Mouse (Mus musculus): Measurements from ENCODE around the gene Kifc5b. TPM values are rescaled to one million over a fixed set of nuclear protein-coding genes. Genes with fewer than 3 reads are reported as not detected.
A peak's percentile ranks its signal among the peaks of the same experiment; 100 is the strongest.

Kifc5b gene
- polyA plus RNA-seq, 1 experiment: 1.5 TPM

- Histone ChIP-seq H3K27ac (ENCODE audit: insufficient read depth, low read depth, low read length) (no peak overlapping the region), H3K36me3 (ENCODE audit: control insufficient read depth, insufficient read depth, low read length) (no peaks in the 10 kb centered on the region), H3K4me3 (ENCODE audit: insufficient read depth, low read depth, low read length) (peak overlapping the region; percentile 33), H3K27me3 (replicated peaks; ENCODE audit: control insufficient read depth, insufficient read depth, low read length) (no peaks in the 10 kb centered on the region), H3K4me1 (ENCODE audit: control insufficient read depth, insufficient read depth, low read length) (peaks cover 4% of the 10 kb centered on the region)
- TF ChIP-seq CTCF (conservative IDR thresholded peaks at IDR 0.05; ENCODE audit: insufficient read depth, insufficient read length, low read depth, low read length) (no peak), POLR2A (IDR thresholded peaks at IDR 0.05; ENCODE audit: low read depth, low read length) (no peak)
- no peak for DNase-seq
- WGBS: 33% methylated on average over 23 of the region's 23 CpGs
Measured at GRCm38 (mm10) chr17:26951952-26952877, 35.3 kb downstream of the Kifc5b start.

DNA sequence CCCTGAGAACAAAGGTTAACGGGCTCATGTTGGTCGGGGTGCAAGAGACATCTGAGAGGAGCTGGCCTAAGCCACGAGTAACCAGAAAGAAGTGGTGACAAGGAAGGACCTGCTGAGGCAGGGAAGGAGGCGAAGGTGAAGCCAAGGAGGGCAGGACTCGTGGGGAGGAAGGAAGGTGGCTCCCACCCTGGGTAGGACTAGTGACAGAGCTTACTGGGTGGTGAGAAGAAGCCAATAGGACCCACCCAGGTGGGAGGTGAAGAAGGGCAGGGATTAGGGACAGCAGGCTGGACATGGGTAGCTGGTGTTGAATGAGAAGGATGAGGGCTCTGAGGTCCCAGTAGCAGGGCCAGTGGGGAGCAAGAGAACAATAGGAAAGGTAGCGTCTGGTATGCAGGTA lies 36.3 kb downstream of the Kifc5b start:
- Histone ChIP-seq H3K4me3 (ENCODE audit: insufficient read depth, low read depth, low read length) (no peak overlapping the region), H3K4me1 (ENCODE audit: control insufficient read depth, insufficient read depth, low read length) (no peaks in the 10 kb centered on the region; the same call in none of the 2 replicates), H3K27me3 (replicated peaks; ENCODE audit: control insufficient read depth, insufficient read depth, low read length) (no peaks in the 10 kb centered on the region), H3K36me3 (ENCODE audit: control insufficient read depth, insufficient read depth, low read length) (no peaks in the 10 kb centered on the region), H3K27ac (ENCODE audit: insufficient read depth, low read depth, low read length) (no peak overlapping the region)
- no peak for DNase-seq
- TF ChIP-seq CTCF (conservative IDR thresholded peaks at IDR 0.05; ENCODE audit: insufficient read depth, insufficient read length, low read depth, low read length) (no peak), POLR2A (IDR thresholded peaks at IDR 0.05; ENCODE audit: low read depth, low read length) (no peak)
- WGBS: 48% methylated on average over 6 of the region's 6 CpGs

GRCm38 (mm10) chr17:26953726-26954125 lies 36.8 kb downstream of the Kifc5b start:
- Histone ChIP-seq H3K27me3 (replicated peaks; ENCODE audit: control insufficient read depth, insufficient read depth, low read length) (no peaks in the 10 kb centered on the region), H3K4me3 (ENCODE audit: insufficient read depth, low read depth, low read length) (no peak overlapping the region), H3K36me3 (ENCODE audit: control insufficient read depth, insufficient read depth, low read length) (no peaks in the 10 kb centered on the region), H3K4me1 (ENCODE audit: control insufficient read depth, insufficient read depth, low read length) (no peaks in the 10 kb centered on the region; the same call in none of the 2 replicates), H3K27ac (ENCODE audit: insufficient read depth, low read depth, low read length) (no peak overlapping the region)
- no peak for DNase-seq
- WGBS: 28% methylated on average over 16 of the region's 16 CpGs
- TF ChIP-seq CTCF (conservative IDR thresholded peaks at IDR 0.05; ENCODE audit: insufficient read depth, insufficient read length, low read depth, low read length) (no peak), POLR2A (IDR thresholded peaks at IDR 0.05; ENCODE audit: low read depth, low read length) (no peak)

- 75% methylated on average over 5 of the region's 5 CpGs for WGBS
- no peaks in the 10 kb centered on the region for H3K36me3 ChIP-seq (ENCODE audit: control insufficient read depth, insufficient read depth, low read length)
- H3K4me1 ChIP-seq (ENCODE audit: control insufficient read depth, insufficient read depth, low read length): no peaks in the 10 kb centered on the region; the same call in 1 of the 2 replicates
- H3K4me3 ChIP-seq (ENCODE audit: insufficient read depth, low read depth, low read length): no peak overlapping the region
- DNase-seq: no peak
- no peaks in the 10 kb centered on the region for H3K27me3 ChIP-seq (replicated peaks; ENCODE audit: control insufficient read depth, insufficient read depth, low read length)
- TF ChIP-seq POLR2A (IDR thresholded peaks at IDR 0.05; ENCODE audit: low read depth, low read length): no peak
- no peak for TF ChIP-seq CTCF (conservative IDR thresholded peaks at IDR 0.05; ENCODE audit: insufficient read depth, insufficient read length, low read depth, low read length)
- H3K27ac ChIP-seq (ENCODE audit: insufficient read depth, low read depth, low read length): no peak overlapping the region
Measured at GRCm38 (mm10) chr17:26956309-26956708, 39.4 kb downstream of the Kifc5b start.

DNA sequence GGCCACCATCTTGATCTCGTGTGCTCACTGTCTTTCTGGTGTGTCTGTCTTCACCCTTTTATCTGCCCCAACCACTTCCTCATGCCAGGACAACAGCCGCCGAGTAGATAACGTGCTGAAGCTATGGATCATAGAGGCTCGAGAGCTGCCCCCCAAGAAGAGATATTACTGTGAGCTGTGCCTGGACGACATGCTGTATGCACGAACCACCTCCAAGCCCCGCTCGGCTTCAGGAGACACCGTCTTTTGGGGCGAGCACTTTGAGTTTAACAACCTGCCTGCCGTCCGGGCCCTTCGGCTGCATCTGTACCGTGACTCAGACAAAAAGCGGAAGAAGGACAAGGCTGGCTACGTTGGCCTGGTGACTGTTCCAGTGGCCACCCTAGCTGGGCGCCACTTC lies 40.0 kb downstream of the Kifc5b start:
- no peaks in the 10 kb centered on the region; the same call in 1 of the 2 replicates for H3K4me1 ChIP-seq (ENCODE audit: control insufficient read depth, insufficient read depth, low read length)
- DNase-seq: no peak
- no peak overlapping the region for H3K27ac ChIP-seq (ENCODE audit: insufficient read depth, low read depth, low read length)
- TF ChIP-seq POLR2A (IDR thresholded peaks at IDR 0.05; ENCODE audit: low read depth, low read length) (no peak), CTCF (conservative IDR thresholded peaks at IDR 0.05; ENCODE audit: insufficient read depth, insufficient read length, low read depth, low read length) (no peak)
- H3K36me3 ChIP-seq (ENCODE audit: control insufficient read depth, insufficient read depth, low read length): no peaks in the 10 kb centered on the region
- 92% methylated on average over 18 of the region's 18 CpGs for WGBS
- H3K27me3 ChIP-seq (replicated peaks; ENCODE audit: control insufficient read depth, insufficient read depth, low read length): no peaks in the 10 kb centered on the region
- H3K4me3 ChIP-seq (ENCODE audit: insufficient read depth, low read depth, low read length): no peak overlapping the region

DNA sequence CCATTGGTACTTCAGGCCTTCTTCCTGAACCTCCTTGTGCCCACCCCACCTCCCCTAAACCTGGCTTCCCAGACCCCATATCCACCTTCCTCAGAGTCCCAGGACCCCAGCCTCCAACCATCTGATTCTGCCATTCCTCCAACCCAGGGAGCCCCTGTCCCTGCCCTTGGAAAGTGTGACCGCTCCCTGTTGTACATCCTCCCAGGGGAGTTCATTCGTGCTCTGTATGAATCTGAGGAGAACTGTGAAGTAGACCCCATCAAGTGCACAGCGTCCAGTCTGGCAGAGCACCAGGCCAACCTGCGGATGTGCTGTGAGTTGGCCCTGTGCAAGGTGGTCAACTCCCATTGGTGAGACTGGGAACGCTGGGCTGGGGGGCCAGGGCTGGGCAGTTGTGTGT lies 41.0 kb downstream of the Kifc5b start:
- H3K4me1 ChIP-seq (ENCODE audit: control insufficient read depth, insufficient read depth, low read length): no peaks in the 10 kb centered on the region
- 92% methylated on average over 5 of the region's 5 CpGs for WGBS
- no peaks in the 10 kb centered on the region for H3K27me3 ChIP-seq (replicated peaks; ENCODE audit: control insufficient read depth, insufficient read depth, low read length)
- no peak overlapping the region for H3K27ac ChIP-seq (ENCODE audit: insufficient read depth, low read depth, low read length)
- TF ChIP-seq POLR2A (IDR thresholded peaks at IDR 0.05; ENCODE audit: low read depth, low read length) (no peak), CTCF (conservative IDR thresholded peaks at IDR 0.05; ENCODE audit: insufficient read depth, insufficient read length, low read depth, low read length) (no peak)
- no peak for DNase-seq
- no peak overlapping the region for H3K4me3 ChIP-seq (ENCODE audit: insufficient read depth, low read depth, low read length)
- H3K36me3 ChIP-seq (ENCODE audit: control insufficient read depth, insufficient read depth, low read length): no peaks in the 10 kb centered on the region

GRCm38 (mm10) chr17:26958880-26959279 lies 42.0 kb downstream of the Kifc5b start:
- WGBS: 63% methylated on average over 5 of the region's 5 CpGs
- H3K4me3 ChIP-seq (ENCODE audit: insufficient read depth, low read depth, low read length): no peak overlapping the region
- DNase-seq: no peak
- H3K4me1 ChIP-seq (ENCODE audit: control insufficient read depth, insufficient read depth, low read length): no peaks in the 10 kb centered on the region
- no peak for TF ChIP-seq POLR2A (IDR thresholded peaks at IDR 0.05; ENCODE audit: low read depth, low read length)
- no peak for TF ChIP-seq CTCF (conservative IDR thresholded peaks at IDR 0.05; ENCODE audit: insufficient read depth, insufficient read length, low read depth, low read length)
- H3K27me3 ChIP-seq (replicated peaks; ENCODE audit: control insufficient read depth, insufficient read depth, low read length): no peaks in the 10 kb centered on the region
- no peak overlapping the region for H3K27ac ChIP-seq (ENCODE audit: insufficient read depth, low read depth, low read length)
- H3K36me3 ChIP-seq (ENCODE audit: control insufficient read depth, insufficient read depth, low read length): no peaks in the 10 kb centered on the region
